Mouse (Mus musculus) bone marrow macrophage, adult 2 months (primary cell): ENCODE measurements around the gene Rpl36a.

Source experiments
- CTCF ChIP-seq: IDR thresholded peaks from 2 replicates; pipeline ENCODE4 v1.5.1; 2012; ENCODE audit warnings: low read depth, mild to moderate bottlenecking, low read length, moderate library complexity
- POLR2A ChIP-seq: IDR thresholded peaks from 2 replicates; pipeline ENCODE4 v1.6.1; 2012; ENCODE audit warnings: mild to moderate bottlenecking, low read depth, low read length, borderline replicate concordance

DNA sequence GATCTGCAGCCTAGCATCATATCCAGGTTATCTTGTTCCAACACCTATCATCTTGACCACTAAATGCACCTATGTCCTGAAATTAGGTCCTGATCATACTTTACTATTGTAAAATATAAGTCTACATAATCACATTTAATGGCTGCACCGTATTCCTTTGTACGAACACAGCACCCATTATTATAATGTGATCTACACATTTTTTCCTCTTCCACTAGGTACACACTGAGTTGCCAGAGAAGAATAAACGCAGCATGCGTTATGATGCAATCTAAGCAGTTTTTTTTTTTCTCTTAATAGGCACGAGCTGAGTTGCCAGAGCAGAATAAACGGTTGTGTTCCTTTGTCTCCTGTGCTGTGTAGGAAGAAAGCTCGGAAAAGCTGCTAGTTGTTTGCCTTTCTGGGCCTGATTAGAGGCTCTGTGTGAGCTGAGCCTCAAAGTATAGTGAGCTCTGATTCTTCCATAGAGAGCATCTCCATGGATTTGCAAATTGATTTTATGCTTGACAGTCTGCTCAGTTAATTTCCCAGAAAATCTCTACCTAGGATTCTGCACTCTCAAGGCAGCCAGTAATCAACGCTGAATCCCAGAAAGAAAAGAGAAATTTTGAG lies 34.9 kb downstream of the Rpl36a start:
- TF ChIP-seq CTCF (no peak), POLR2A (no peak)
